9 mouse cellular contexts compared by ENCODE assay signal in genomic region chr3:122316621-122317020, GRCm38 (mm10). TPM values are rescaled to one million over a fixed set of nuclear protein-coding genes. Genes with fewer than 3 reads are reported as not detected.
DNase-seq lines count a peak whose midpoint lies in the region; ATAC-seq and TF ChIP-seq lines count a peak whose summit lies in the region.
"Had no signal": no experiment of that assay in that cellular context is flagged by ENCODE, and none has a peak within 500 bp of the region (broad histone marks: within the 10 kb centered on the region; RNA-seq: fewer than 3 reads in every experiment).

No protein-coding gene starts in this region.

- WGBS in heart, embryonic 13.5 days, result 11% methylated on average over 11 of the region's 11 CpGs
- 9% methylated on average over 11 of the region's 11 CpGs for WGBS in hindbrain, embryonic 13.5 days
- 25% methylated on average over 11 of the region's 11 CpGs for WGBS in midbrain, embryonic 11.5 days

- H3K4me2 ChIP-seq in heart, embryonic 13.5 days, result peak overlapping the region; percentile 59
- H3K4me2 ChIP-seq in hindbrain, embryonic 13.5 days, result peak overlapping the region; percentile 37
- H3K4me2 ChIP-seq in midbrain, embryonic 11.5 days, result no peak overlapping the region
- H3K4me2 ChIP-seq: liver, embryonic 13.5 days had no signal

- H3K9me3 ChIP-seq in heart, embryonic 13.5 days, result no peaks in the 10 kb centered on the region
- no peaks in the 10 kb centered on the region for H3K9me3 ChIP-seq in hindbrain, embryonic 13.5 days
- H3K9me3 ChIP-seq in midbrain, embryonic 11.5 days (ENCODE audit: control insufficient read depth, low read length), result no peaks in the 10 kb centered on the region
- H3K9me3 ChIP-seq: liver, embryonic 13.5 days had no signal

- peak overlapping the region; percentile 17 for H3K4me3 ChIP-seq in heart, embryonic 13.5 days
- no peak overlapping the region for H3K4me3 ChIP-seq in hindbrain, embryonic 13.5 days
- no peak overlapping the region for H3K4me3 ChIP-seq in midbrain, embryonic 11.5 days (ENCODE audit: low read depth, low read length)
- H3K4me3 ChIP-seq: liver, embryonic 13.5 days had no signal

- ATAC-seq in heart, embryonic 13.5 days (ENCODE audit: extremely low read depth, insufficient number of reproducible peaks, low FRiP score, low TSS enrichment), result no peak; the same call in 1 of the 2 replicates
- no peak for ATAC-seq in hindbrain, embryonic 13.5 days (ENCODE audit: low FRiP score)
- ATAC-seq in midbrain, embryonic 11.5 days (ENCODE audit: low FRiP score), result no peak

- H3K4me1 ChIP-seq in heart, embryonic 13.5 days, result peaks cover 24% of the 10 kb centered on the region
- H3K4me1 ChIP-seq in hindbrain, embryonic 13.5 days (replicated peaks), result peaks cover 12% of the 10 kb centered on the region
- H3K4me1 ChIP-seq in midbrain, embryonic 11.5 days (ENCODE audit: control insufficient read depth, insufficient read depth, low read length), result 0 out of 2 replicates have a peak, but pooled peaks cover 2% of the 10 kb centered on the region

- TF ChIP-seq CTCF in brain, embryonic 14.5 days (IDR thresholded peaks at IDR 0.05; ENCODE audit: borderline replicate concordance, extremely low read depth, insufficient read depth, insufficient read length), result no peak

- no peaks in the 10 kb centered on the region for H3K36me3 ChIP-seq in heart, embryonic 13.5 days
- H3K36me3 ChIP-seq in hindbrain, embryonic 13.5 days, result no peaks in the 10 kb centered on the region
- H3K36me3 ChIP-seq in midbrain, embryonic 11.5 days (ENCODE audit: control insufficient read depth, insufficient read depth, low read length), result no peaks in the 10 kb centered on the region
- H3K36me3 ChIP-seq: liver, embryonic 13.5 days had no signal

- TF ChIP-seq POLR2A in brain, embryonic 14.5 days (IDR thresholded peaks at IDR 0.05; ENCODE audit: borderline replicate concordance, extremely low read depth, insufficient read depth, insufficient read length, poor library complexity, severe bottlenecking), result no peak

- H3K9ac ChIP-seq in heart, embryonic 13.5 days, result peak overlapping the region; percentile 45; the same call in 1 of the 2 replicates
- H3K9ac ChIP-seq in hindbrain, embryonic 13.5 days, result peak overlapping the region; percentile 49
- no peak overlapping the region for H3K9ac ChIP-seq in midbrain, embryonic 11.5 days (ENCODE audit: low read length)
- H3K9ac ChIP-seq: liver, embryonic 13.5 days had no signal

- H3K27ac ChIP-seq in heart, embryonic 13.5 days (replicated peaks), result no peak overlapping the region
- no peak overlapping the region for H3K27ac ChIP-seq in hindbrain, embryonic 13.5 days
- no peak overlapping the region for H3K27ac ChIP-seq in midbrain, embryonic 11.5 days (ENCODE audit: low read depth, low read length)
- H3K27ac ChIP-seq: liver, embryonic 13.5 days had no signal

- no peak for DNase-seq in heart, postnatal 36 days
- peak; percentile 44 for DNase-seq in brain, embryonic 14.5 days (ENCODE audit: low read depth)
- DNase-seq in midbrain, embryonic 11.5 days (ENCODE audit: low spot score, missing footprints), result peak; percentile 89
- no peak for DNase-seq in frontal cortex, postnatal 14 days (ENCODE audit: low spot score in 2 of 2)
- DNase-seq in thymus, postnatal 25 days, result no peak
- DNase-seq in right cerebral cortex, postnatal 36 days (ENCODE audit: low spot score in 2 of 2), result no peak
- DNase-seq: liver, embryonic 13.5 days had no signal

- peaks cover 85% of the 10 kb centered on the region for H3K27me3 ChIP-seq in heart, embryonic 13.5 days (replicated peaks)
- no peaks in the 10 kb centered on the region for H3K27me3 ChIP-seq in hindbrain, embryonic 13.5 days
- H3K27me3 ChIP-seq in midbrain, embryonic 11.5 days (ENCODE audit: control insufficient read depth, insufficient read depth, low read length), result no peaks in the 10 kb centered on the region

- intact Hi-C loops in heart, postnatal 36 days (cut with DNase I), result loop anchor here (10.0 kb wide), 1 partner anchor 468 kb away; no protein-coding TSS in a partner anchor

RNA-seq across cellular contexts. Expression of gene Bcar3, which starts 22.7 kb away (rescaled TPM):
- 3.6 and 4.8 TPM in 2 replicates for polyA plus RNA-seq in heart, embryonic 13.5 days (2015; fragmentation: Nextera tagmentation; extraction: Ambion mirVana)
- 1 to 10 TPM; 6.3 to 8.2 TPM for total RNA-seq in heart, postnatal 36 days (2021)
- 7.7 and 8.2 TPM in 2 replicates for polyA plus RNA-seq in brain, embryonic 14.5 days (2012; rRNA removed)
- 6.1 and 7.9 TPM in 2 replicates for polyA plus RNA-seq in hindbrain, embryonic 13.5 days (2015; fragmentation: Nextera tagmentation; extraction: Ambion mirVana)
- 16.6 and 16.7 TPM in 2 replicates for polyA plus RNA-seq in midbrain, embryonic 11.5 days (2014; fragmentation: Nextera tagmentation; extraction: Ambion mirVana)

RNA-seq across cellular contexts. Expression of gene Dnttip2, which starts 42.4 kb away (rescaled TPM):
- 44.5 and 45.0 TPM in 2 replicates for polyA plus RNA-seq in heart, embryonic 13.5 days (2015; fragmentation: Nextera tagmentation; extraction: Ambion mirVana)
- 10 to 100 TPM; 27.7 to 29.3 TPM for total RNA-seq in heart, postnatal 36 days (2021)
- polyA plus RNA-seq in brain, embryonic 14.5 days (2012; rRNA removed), result 24.2 and 27.7 TPM in 2 replicates
- polyA plus RNA-seq in hindbrain, embryonic 13.5 days (2015; fragmentation: Nextera tagmentation; extraction: Ambion mirVana), result 58.2 and 59.6 TPM in 2 replicates
- polyA plus RNA-seq in midbrain, embryonic 11.5 days (2014; fragmentation: Nextera tagmentation; extraction: Ambion mirVana), result 96.8 and 104 TPM in 2 replicates

Comparison
In these comparisons a context has a peak if more than half of its experiments do, and no peak if none do; other contexts are left out.
1. DNase-seq: peak in brain, embryonic 14.5 days (single experiment) and midbrain, embryonic 11.5 days (single experiment); none in heart, postnatal 36 days (0 of 2), frontal cortex, postnatal 14 days (0 of 2), thymus, postnatal 25 days (single experiment) and right cerebral cortex, postnatal 36 days (0 of 2).